Mouse (Mus musculus) forebrain, embryonic 10.5 days (tissue): Measurements from ENCODE around the gene Myo9a. TPM values are rescaled to one million over a fixed set of nuclear protein-coding genes. Genes with fewer than 3 reads are reported as not detected.
"Not testable (repeated sequence)": the region's sequence is repeated elsewhere in the genome, so short reads cannot be mapped to it uniquely, and the experiment has no call there.

Source experiments
- DNase-seq: peaks from one replicate; pipeline ENCODE4 v3.0.0-alpha.2; 2017; ENCODE audit warnings: low spot score; ENCODE audit errors: extremely low spot score
- H3K27ac ChIP-seq: fragments of 300-500 bp; sonication (generic); 2 replicates; pipeline ENCODE4 v1.5.1; 2016; ENCODE audit warnings: mild to moderate bottlenecking
- H3K27me3 ChIP-seq: fragments of 300-500 bp; sonication (generic); 2 replicates; pipeline ENCODE4 v1.6.1; 2016; ENCODE audit warnings: mild to moderate bottlenecking; ENCODE audit not compliant: poor library complexity, severe bottlenecking
- H3K36me3 ChIP-seq: fragments of 300-500 bp; sonication (generic); replicated peaks from 2 replicates; pipeline ENCODE4 v1.6.1; 2016; ENCODE audit warnings: mild to moderate bottlenecking, moderate library complexity
- H3K4me1 ChIP-seq: fragments of 300-500 bp; sonication (generic); 2 replicates; pipeline ENCODE4 v1.6.1; 2016
- H3K4me3 ChIP-seq: fragments of 300-500 bp; sonication (generic); 2 replicates; pipeline ENCODE4 v1.5.1; 2016; ENCODE audit warnings: mild to moderate bottlenecking, moderate library complexity
- H3K9me3 ChIP-seq: fragments of 300-500 bp; sonication (generic); 2 replicates; pipeline ENCODE4 v1.6.1; 2016; ENCODE audit warnings: mild to moderate bottlenecking, moderate library complexity
- WGBS: fragments of 180-500 bp; shearing (Covaris S2); methylation state at CpG from one replicate; pipeline ENCODE4 v1.1.7; 2016; 5-methylcytosine and 5-hydroxymethylcytosine counted together
- polyA plus RNA-seq: library from polyadenylated mRNA; unstranded; fragments of >200 nt; fragmentation: Nextera tagmentation; extraction: Ambion mirVana; gene quantifications from 2 replicates; pipeline ENCODE4 v1.2.1, GENCODE M21; 2016

Myo9a gene
- polyA plus RNA-seq, 1 experiment from 2014 or later, result 11.4 TPM

DNA sequence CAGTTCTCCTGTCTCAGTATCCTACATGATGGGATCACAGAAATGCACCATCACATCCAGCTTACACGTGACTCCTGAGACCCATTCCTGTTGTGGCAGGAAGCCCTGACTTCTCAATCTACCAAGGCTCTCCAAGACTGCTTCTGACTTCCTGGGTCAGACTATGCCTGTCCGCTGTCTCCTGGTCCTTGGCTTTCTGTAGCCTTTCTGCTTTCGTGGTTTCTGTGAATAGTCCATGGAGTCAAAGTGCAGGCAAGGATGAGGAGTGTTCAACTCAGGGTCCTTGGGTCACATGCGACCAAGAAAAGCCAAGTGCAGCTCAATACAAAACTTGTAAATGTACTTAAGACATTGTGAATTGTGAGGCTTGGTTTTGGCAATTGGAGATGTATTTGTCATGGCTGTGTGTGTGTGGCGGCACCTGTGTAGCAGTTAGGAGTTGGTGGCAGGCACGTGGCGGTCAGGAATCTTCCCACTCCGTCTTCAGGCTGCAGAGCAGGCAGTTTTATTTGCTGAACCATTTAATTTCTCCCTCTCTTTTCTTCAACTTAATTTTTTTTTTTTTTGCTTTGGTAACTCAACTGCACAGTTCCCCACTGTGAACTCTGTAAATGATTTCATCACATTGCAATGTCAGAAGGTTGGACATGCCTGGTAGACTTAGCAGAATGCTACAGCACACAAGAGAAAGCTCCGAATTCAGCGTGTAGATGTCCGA is 23.0 kb upstream of the Myo9a start:
- no peak overlapping the region for H3K4me3 ChIP-seq
- WGBS, result 87% methylated on average over 11 of the region's 11 CpGs

DNA sequence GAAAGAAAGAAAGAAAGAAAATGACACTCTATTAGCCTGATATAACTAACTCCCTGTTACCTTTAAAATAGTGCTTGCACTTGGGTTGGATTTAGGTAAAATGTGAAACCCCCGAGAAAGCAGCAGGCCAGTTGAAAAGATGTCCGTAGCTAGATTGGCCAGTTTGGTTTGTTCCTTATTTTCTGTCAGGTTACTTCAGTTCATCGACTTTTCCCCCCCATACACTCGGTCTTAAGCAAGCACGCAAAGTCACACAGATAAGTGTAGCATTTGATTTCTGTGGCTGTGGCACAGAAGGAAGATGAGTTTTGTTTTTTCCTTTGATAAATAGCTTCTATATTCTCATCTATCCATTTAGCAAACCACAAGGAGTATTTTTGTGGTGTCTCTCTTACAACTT is 19.6 kb upstream of the Myo9a start:
- Histone ChIP-seq H3K36me3 (no peaks in the 10 kb centered on the region; the same call in 1 of the 2 replicates), H3K4me3 (no peak overlapping the region), H3K27ac (no peak overlapping the region), H3K27me3 (no peaks in the 10 kb centered on the region), H3K4me1 (no peaks in the 10 kb centered on the region), H3K9me3 (no peaks in the 10 kb centered on the region)
- 94% methylated on average over 5 of the region's 5 CpGs for WGBS
- no peak for DNase-seq

More for the DNA sequence above, 23.0 kb upstream of the Myo9a start:
- H3K27me3 ChIP-seq, result no peaks in the 10 kb centered on the region
- DNase-seq, result no peak
- H3K4me1 ChIP-seq, result peaks cover 18% of the 10 kb centered on the region
- H3K27ac ChIP-seq, result no peak overlapping the region
- H3K36me3 ChIP-seq, result no peaks in the 10 kb centered on the region
- H3K9me3 ChIP-seq, result no peaks in the 10 kb centered on the region

DNA sequence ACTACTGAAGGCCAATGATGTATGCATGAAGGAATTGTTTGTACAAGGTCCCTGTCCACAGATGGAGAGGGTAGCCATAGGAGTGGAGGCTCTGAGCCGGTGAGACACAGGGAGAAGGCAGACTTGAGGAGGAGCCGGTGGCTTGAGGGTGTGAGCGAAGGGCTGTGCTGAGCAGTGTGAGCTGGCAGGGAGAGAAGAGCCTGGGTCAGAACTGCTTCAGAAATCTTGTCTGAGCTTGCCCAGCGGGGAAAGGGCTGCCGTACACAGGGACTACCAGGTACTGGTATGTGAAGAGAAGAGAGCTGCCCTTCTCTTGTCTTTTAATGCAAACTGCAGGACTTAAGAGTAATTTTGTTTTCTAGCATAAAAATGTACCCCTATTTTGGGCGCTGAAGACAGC is 17.6 kb upstream of the Myo9a start:
- DNase-seq, result no peak
- H3K4me1 ChIP-seq, result no peaks in the 10 kb centered on the region
- H3K9me3 ChIP-seq, result no peaks in the 10 kb centered on the region
- H3K4me3 ChIP-seq, result no peak overlapping the region
- H3K27me3 ChIP-seq, result no peaks in the 10 kb centered on the region
- 74% methylated on average over 6 of the region's 6 CpGs for WGBS
- H3K36me3 ChIP-seq, result peaks cover 8% of the 10 kb centered on the region
- H3K27ac ChIP-seq, result no peak overlapping the region

DNA sequence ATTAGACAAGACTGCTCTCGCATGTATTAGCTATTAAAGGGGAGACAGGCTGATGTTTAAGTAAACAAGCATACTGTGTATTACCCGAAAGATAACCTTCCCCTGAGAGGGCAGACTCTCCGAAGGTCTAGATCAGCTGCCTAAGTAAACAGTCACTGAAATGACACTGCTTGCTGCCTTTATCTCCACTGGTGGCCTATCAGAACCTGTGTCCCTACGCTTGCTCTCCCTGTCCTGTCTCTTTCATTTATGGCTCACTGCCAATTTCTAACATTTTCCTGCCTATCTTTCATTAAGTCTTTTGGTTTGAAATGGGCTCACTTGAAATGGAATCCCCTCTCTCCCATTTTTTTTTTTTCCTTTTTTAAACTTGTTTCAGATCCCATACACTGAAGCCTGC is 15.3 kb upstream of the Myo9a start:
- no peak overlapping the region for H3K27ac ChIP-seq
- WGBS, result 85% methylated on average over 4 of the region's 4 CpGs
- H3K36me3 ChIP-seq, result peaks cover 8% of the 10 kb centered on the region
- no peaks in the 10 kb centered on the region for H3K9me3 ChIP-seq
- H3K4me3 ChIP-seq, result no peak overlapping the region
- no peaks in the 10 kb centered on the region for H3K27me3 ChIP-seq
- no peak for DNase-seq
- H3K4me1 ChIP-seq, result no peaks in the 10 kb centered on the region

DNA sequence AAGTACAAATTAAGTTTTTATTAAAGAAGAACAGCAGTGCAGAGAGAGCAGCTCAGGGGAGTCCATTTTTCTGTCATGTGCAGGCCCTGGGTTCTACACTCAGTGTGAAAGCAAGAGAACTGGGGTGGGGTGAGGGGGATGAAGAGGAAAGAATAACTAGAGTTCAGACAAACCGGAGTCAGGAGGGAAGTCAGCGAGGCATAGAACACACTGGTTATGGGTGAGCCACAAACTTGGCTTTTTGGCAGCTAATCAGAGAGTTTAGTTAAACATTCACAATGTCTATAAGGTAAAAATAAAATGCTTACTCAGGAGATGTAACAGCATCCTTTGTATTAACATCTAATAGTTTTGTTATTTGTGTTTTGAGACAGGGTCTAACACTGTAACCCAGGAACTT is 10.1 kb upstream of the Myo9a start:
- H3K36me3 ChIP-seq, result peaks cover 8% of the 10 kb centered on the region
- no peaks in the 10 kb centered on the region for H3K4me1 ChIP-seq
- DNase-seq, result no peak
- H3K9me3 ChIP-seq, result no peaks in the 10 kb centered on the region
- 98% methylated on average over 2 of the region's 2 CpGs for WGBS
- no peak overlapping the region for H3K4me3 ChIP-seq
- no peak overlapping the region for H3K27ac ChIP-seq
- no peaks in the 10 kb centered on the region for H3K27me3 ChIP-seq

DNA sequence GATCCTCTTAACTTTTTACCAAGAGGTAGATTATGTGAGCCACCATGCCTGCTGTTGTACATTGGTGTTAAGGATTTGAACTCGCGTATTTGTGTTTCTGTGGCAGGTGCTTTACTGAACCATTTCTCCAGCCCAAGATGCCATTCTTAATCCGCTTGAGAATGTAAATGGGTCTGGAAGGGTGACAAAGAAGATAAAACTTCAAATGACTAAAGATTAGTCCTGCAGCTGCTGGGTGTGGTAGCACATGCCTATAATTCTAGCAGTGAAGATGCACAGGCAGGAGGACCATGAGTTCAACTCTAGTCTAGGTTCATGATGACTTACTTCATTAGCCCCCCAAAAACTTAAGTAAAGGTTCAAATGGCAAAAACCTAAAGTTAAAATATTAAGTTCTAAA is 6.8 kb upstream of the Myo9a start:
- no peaks in the 10 kb centered on the region for H3K27me3 ChIP-seq
- H3K4me1 ChIP-seq, result peaks cover 1% of the 10 kb centered on the region; the same call in 1 of the 2 replicates
- WGBS, result 96% methylated on average over 3 of the region's 3 CpGs
- no peak for DNase-seq
- no peak overlapping the region for H3K27ac ChIP-seq
- H3K9me3 ChIP-seq, result no peaks in the 10 kb centered on the region
- H3K4me3 ChIP-seq, result no peak overlapping the region
- H3K36me3 ChIP-seq, result no peaks in the 10 kb centered on the region

DNA sequence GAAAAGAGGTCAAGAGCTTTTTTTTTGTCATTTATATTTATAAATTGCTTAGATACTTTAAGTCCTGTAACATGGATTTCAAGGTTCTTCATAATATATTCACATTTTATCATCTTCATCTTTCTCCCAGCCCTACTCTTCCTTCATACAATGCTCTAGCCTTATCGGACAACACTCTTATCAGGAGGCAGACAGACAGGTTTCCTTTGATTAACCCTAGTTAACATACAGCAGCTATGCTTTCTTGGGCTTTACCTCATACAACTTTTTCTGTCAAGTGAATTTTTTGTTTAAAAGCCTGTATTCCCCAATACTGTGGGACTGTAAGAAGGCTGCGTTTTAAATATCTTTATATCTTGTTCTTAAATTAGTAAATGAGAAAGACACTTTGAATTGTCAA is 2.3 kb upstream of the Myo9a start:
- DNase-seq, result no peak
- Histone ChIP-seq H3K4me3 (no peak overlapping the region), H3K27me3 (no peaks in the 10 kb centered on the region), H3K36me3 (no peaks in the 10 kb centered on the region), H3K9me3 (no peaks in the 10 kb centered on the region), H3K4me1 (peaks cover 25% of the 10 kb centered on the region), H3K27ac (no peak overlapping the region)
- WGBS, result 97% methylated on average over 2 of the region's 2 CpGs

DNA sequence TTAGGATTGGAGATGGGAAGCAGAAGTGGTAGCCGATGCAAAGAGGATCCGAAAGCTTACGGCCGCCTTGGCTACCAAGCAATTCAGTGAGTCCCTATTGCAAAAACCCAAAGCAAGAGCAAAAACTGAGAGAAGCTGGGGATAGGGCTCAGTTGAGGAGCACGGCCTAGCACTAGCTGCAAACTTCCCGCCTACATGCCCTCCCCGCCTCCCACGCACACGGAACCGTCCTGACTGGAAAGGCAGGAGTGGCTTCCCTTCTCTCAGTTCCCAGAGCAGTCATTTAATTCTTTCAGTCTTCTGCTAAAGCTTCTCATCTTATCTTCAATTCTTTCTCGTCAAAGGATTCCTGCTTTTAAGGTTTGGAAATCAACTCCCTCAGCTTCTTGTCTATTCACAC is 1.7 kb upstream of the Myo9a start:
- H3K36me3 ChIP-seq, result no peaks in the 10 kb centered on the region
- H3K27me3 ChIP-seq, result no peaks in the 10 kb centered on the region
- no peak for DNase-seq
- no peaks in the 10 kb centered on the region for H3K9me3 ChIP-seq
- no peak overlapping the region for H3K27ac ChIP-seq
- WGBS, result 92% methylated on average over 11 of the region's 11 CpGs
- peak overlapping the region; percentile 96; the same call in 1 of the 2 replicates for H3K4me3 ChIP-seq
- peaks cover 25% of the 10 kb centered on the region for H3K4me1 ChIP-seq

DNA sequence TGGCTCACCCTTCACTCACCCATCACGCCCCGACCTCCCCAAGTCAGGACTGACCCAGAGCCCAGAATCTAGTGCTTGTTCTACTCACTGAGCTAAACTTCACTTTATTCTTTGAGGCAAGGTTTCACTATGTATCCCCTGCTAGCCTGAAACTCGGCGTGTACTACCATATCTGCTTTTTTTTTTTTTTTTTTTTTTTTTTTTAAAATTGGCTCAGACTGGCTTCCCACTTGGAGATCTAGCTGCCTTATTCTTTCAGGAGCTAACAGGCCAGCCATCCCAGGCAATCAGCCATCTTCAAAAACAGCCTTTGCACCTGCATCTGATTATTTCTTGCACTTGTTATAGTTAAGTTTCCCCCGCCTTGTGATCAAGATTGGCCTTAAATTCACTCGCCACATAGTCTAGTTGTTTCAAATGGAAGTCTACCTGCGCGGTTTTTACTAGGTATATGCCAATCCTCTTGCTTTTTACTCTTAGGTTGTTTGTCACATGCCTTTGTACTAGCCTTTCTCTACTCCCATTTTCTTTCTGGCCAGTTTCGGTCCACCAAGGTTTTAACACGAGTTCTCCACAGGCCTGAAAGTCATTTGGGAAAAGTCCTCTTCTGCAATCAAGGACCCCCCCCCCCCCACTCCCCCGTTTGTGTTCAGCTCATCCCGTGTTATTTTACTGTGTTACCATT is 973 bp upstream of the Myo9a start:
- peak; percentile 17 for DNase-seq
- WGBS, result 37% methylated on average over 12 of the region's 12 CpGs

DNA sequence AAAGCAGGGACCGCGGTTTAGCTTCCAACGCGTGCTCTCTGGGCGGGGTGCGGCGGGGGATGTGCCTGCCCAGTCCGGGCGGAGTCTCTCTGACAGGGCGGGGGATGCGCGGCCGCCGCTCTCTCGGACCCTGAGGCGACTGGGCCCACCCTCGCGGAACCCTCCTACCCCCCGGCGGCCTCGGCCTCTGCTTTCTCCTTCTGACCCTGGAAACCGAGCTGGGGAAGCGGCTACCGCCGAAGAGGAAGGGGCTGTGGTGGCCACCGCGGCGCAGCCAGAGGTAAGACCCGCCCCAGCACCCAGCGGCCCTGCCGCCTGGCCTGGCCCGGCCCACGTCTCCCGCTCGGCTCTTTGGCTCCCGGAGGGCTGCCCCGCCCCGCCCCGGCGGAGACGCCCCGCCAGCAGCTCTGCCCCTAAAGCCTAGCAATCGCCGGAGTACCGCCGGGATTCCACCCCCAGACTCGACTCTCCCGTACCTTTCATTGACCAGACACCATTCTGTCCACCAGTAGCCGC is 428 bp downstream of the Myo9a start:
- peak overlapping the region; percentile 96 for H3K27ac ChIP-seq
- H3K27me3 ChIP-seq, result no peaks in the 10 kb centered on the region
- H3K4me1 ChIP-seq, result peaks cover 25% of the 10 kb centered on the region
- H3K4me3 ChIP-seq, result peak overlapping the region; percentile 96
- H3K9me3 ChIP-seq, result no peaks in the 10 kb centered on the region
- under 1% methylated on average over 48 of the region's 49 CpGs for WGBS
- no peak for DNase-seq
- no peaks in the 10 kb centered on the region for H3K36me3 ChIP-seq

More for the DNA sequence above, 973 bp upstream of the Myo9a start:
- Histone ChIP-seq H3K27ac (peak overlapping the region; percentile 96), H3K4me1 (peaks cover 25% of the 10 kb centered on the region), H3K27me3 (no peaks in the 10 kb centered on the region), H3K9me3 (no peaks in the 10 kb centered on the region), H3K4me3 (peak overlapping the region; percentile 96), H3K36me3 (no peaks in the 10 kb centered on the region)

DNA sequence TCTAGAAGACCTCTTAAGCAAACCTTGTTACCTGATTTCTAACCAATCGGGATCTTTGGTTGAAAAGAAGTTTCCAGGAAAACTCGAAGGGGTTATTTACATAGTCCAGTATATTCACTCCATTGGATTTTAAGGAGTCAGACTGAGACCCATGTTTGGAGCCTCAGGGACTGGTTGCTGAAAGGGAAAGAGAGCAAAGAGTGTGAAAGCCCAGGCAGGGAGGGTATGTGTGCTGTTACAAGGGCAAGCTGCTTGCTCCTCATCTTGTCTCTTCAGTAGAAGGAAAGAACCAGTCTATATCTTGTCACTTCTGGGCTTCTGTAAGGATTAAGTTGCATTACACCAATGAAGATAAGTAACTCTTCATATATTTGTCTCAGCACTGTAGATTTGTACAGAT is 1.3 kb downstream of the Myo9a start:
- H3K36me3 ChIP-seq, result no peaks in the 10 kb centered on the region
- DNase-seq, result no peak
- 20% methylated on average over 2 of the region's 2 CpGs for WGBS
- H3K4me1 ChIP-seq, result peaks cover 25% of the 10 kb centered on the region
- H3K27me3 ChIP-seq, result no peaks in the 10 kb centered on the region
- no peaks in the 10 kb centered on the region for H3K9me3 ChIP-seq
- H3K27ac ChIP-seq, result peak overlapping the region; percentile 96; the same call in 1 of the 2 replicates
- peak overlapping the region; percentile 96 for H3K4me3 ChIP-seq

DNA sequence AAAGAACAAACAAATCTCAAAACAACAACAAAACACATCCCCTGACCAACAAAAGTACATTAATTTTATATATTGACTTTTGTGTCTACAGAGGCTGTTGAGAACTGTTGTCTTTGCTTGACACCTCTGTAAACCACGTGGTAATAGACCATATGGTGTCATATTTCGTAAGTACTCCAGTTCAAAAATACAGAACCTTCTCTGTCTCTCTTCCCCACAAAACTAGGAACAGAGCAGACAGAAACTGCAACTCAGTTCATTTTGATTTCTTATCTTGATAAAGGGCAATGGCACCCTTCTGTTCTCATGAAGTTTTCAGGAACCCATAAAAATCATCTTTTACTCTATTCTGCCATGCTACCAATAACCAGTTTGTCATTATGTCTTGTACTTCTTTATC is 4.5 kb downstream of the Myo9a start:
- WGBS, result 83% methylated on average over 2 of the region's 2 CpGs
- Histone ChIP-seq H3K9me3 (no peaks in the 10 kb centered on the region), H3K4me1 (peaks cover 13% of the 10 kb centered on the region), H3K27ac (no peak overlapping the region), H3K4me3 (no peak overlapping the region), H3K27me3 (no peaks in the 10 kb centered on the region), H3K36me3 (no peaks in the 10 kb centered on the region)
- DNase-seq, result no peak

DNA sequence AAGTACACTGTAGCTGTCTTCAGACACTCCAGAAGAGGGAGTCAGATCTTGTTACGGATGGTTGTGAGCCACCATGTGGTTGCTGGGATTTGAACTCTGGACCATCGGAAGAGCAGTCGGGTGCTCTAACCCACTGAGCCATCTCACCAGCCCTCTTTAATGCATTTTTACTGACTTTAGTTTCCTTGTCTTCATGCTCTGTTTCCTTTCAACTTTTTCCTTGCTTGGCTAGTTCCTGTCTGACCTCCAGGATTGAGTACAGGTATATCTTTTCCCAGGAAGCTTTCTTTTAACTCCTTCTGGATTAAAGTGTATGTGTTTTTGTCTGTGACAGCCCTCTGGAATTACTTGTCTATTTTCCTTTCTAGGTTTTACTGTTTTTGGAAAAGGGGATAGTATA is 6.3 kb downstream of the Myo9a start:
- H3K9me3 ChIP-seq, H3K4me3 ChIP-seq, DNase-seq, H3K36me3 ChIP-seq, H3K27me3 ChIP-seq, H3K27ac ChIP-seq, H3K4me1 ChIP-seq: not testable (repeated sequence)
- 94% methylated on average over 3 of the region's 3 CpGs for WGBS
